In genomic region chr2:61060906-61061305, GRCm38 (mm10) we compare ENCODE assay signal across 35 mouse cellular contexts.
"Had no signal": no experiment of that assay in that cellular context is flagged by ENCODE, and none has a peak within 500 bp of the region (broad histone marks: within the 10 kb centered on the region; RNA-seq: fewer than 3 reads in every experiment).

No protein-coding gene starts in this region.

- H3K9ac ChIP-seq: heart, embryonic 12.5 days; heart, embryonic 13.5 days; heart, embryonic 15.5 days; hindbrain, embryonic 12.5 days; hindbrain, embryonic 13.5 days; hindbrain, embryonic 14.5 days; hindbrain, embryonic 15.5 days; intestine, embryonic 15.5 days; kidney, embryonic 15.5 days had no signal

- ATAC-seq: hindbrain, embryonic 16.5 days; hindbrain, postnatal 0 days; inflammation-experienced regulatory T-cells, adult 6 months; intestine, embryonic 15.5 days; intestine, embryonic 16.5 days; intestine, postnatal 0 days had no signal

- DNase-seq: heart, postnatal 10 days; heart, postnatal 14 days; heart, postnatal 36 days; heart, postnatal 4 days; kidney, adult 11 months; kidney, adult 18-20 months; kidney, adult 2 months; kidney, adult 8-10 months; kidney, adult 9 months; kidney, postnatal 10 days; kidney, postnatal 14 days; kidney, postnatal 25 days; kidney, postnatal 36 days; kidney, postnatal 4 days; layer of hippocampus, adult 9-11 months; layer of hippocampus, postnatal 36 days had no signal

- H3K27ac ChIP-seq: heart, embryonic 13.5 days; heart, embryonic 15.5 days; hindbrain, embryonic 12.5 days; hindbrain, embryonic 13.5 days; hindbrain, embryonic 14.5 days; hindbrain, embryonic 15.5 days; hindbrain, postnatal 0 days; intestine, embryonic 15.5 days; kidney, embryonic 15.5 days; kidney, postnatal 0 days; layer of hippocampus, adult 2 months had no signal

- H3K9me3 ChIP-seq: heart, embryonic 10.5 days; heart, embryonic 12.5 days; heart, embryonic 13.5 days; heart, embryonic 15.5 days; hindbrain, embryonic 10.5 days; hindbrain, embryonic 12.5 days; hindbrain, embryonic 13.5 days; hindbrain, embryonic 15.5 days; intestine, embryonic 15.5 days; kidney, embryonic 15.5 days had no signal

- H3K4me2 ChIP-seq: heart, embryonic 11.5 days; heart, embryonic 12.5 days; heart, embryonic 13.5 days; heart, embryonic 15.5 days; hindbrain, embryonic 12.5 days; hindbrain, embryonic 13.5 days; hindbrain, embryonic 14.5 days; hindbrain, embryonic 15.5 days; intestine, embryonic 15.5 days; kidney, embryonic 15.5 days had no signal

- H3K4me3 ChIP-seq: heart, embryonic 10.5 days; heart, embryonic 12.5 days; heart, embryonic 13.5 days; heart, embryonic 15.5 days; hindbrain, embryonic 10.5 days; hindbrain, embryonic 12.5 days; hindbrain, embryonic 13.5 days; hindbrain, embryonic 15.5 days; intestine, embryonic 15.5 days; kidney, embryonic 15.5 days; layer of hippocampus, adult 2 months had no signal

- H3K36me3 ChIP-seq: heart, embryonic 10.5 days; heart, embryonic 12.5 days; heart, embryonic 13.5 days; heart, embryonic 15.5 days; hindbrain, embryonic 10.5 days; hindbrain, embryonic 12.5 days; hindbrain, embryonic 13.5 days; hindbrain, embryonic 15.5 days; intestine, embryonic 15.5 days; kidney, embryonic 15.5 days had no signal

- H3K4me1 ChIP-seq: intestine, embryonic 15.5 days had no signal

- H3K27me3 ChIP-seq: heart, embryonic 12.5 days; heart, embryonic 13.5 days; heart, embryonic 15.5 days; hindbrain, embryonic 12.5 days; hindbrain, embryonic 13.5 days; hindbrain, embryonic 15.5 days; intestine, embryonic 15.5 days; kidney, embryonic 15.5 days had no signal
